Mouse (Mus musculus) liver, adult (tissue): ENCODE results near the gene Nr6a1.

ENCODE experiments used
- GATA4 ChIP-seq: IDR thresholded peaks from 2 replicates; pipeline ENCODE4 v1.6.1; 2014; ENCODE audit warnings: mild to moderate bottlenecking, low read length; ENCODE audit not compliant: insufficient replicate concordance

Nr6a1 gene

GRCm38 (mm10) chr2:38927115-38927979, at the start of gene Nr6a1:
TSS of gene Nr6a1 (minus strand) at chr2:38927688.
- no peak for TF ChIP-seq GATA4

- no peak for TF ChIP-seq GATA4
Observed at GRCm38 (mm10) chr2:38975941-38976805, 48.7 kb upstream of the Nr6a1 start.

GRCm38 (mm10) chr2:38975181-38975580, 47.7 kb upstream of the Nr6a1 start:
- no peak for TF ChIP-seq GATA4

GRCm38 (mm10) chr2:38974171-38974570, 46.7 kb upstream of the Nr6a1 start:
- no peak for TF ChIP-seq GATA4

- no peak for TF ChIP-seq GATA4
Observed at GRCm38 (mm10) chr2:38973701-38974100, 46.2 kb upstream of the Nr6a1 start.

GRCm38 (mm10) chr2:38973223-38973622, 45.7 kb upstream of the Nr6a1 start:
- no peak for TF ChIP-seq GATA4

GRCm38 (mm10) chr2:38970057-38970456, 42.6 kb upstream of the Nr6a1 start:
- TF ChIP-seq GATA4 = no peak

- no peak for TF ChIP-seq GATA4
Observed at GRCm38 (mm10) chr2:38969650-38970049, 42.2 kb upstream of the Nr6a1 start.

GRCm38 (mm10) chr2:38964198-38964597, 36.7 kb upstream of the Nr6a1 start:
- TF ChIP-seq GATA4 = no peak

GRCm38 (mm10) chr2:38957671-38958223, 30.3 kb upstream of the Nr6a1 start:
- no peak for TF ChIP-seq GATA4

- no peak for TF ChIP-seq GATA4
Observed at GRCm38 (mm10) chr2:38956062-38956461, 28.6 kb upstream of the Nr6a1 start.

GRCm38 (mm10) chr2:38953152-38953883, 25.8 kb upstream of the Nr6a1 start:
- no peak for TF ChIP-seq GATA4

GRCm38 (mm10) chr2:38950281-38950719, 22.8 kb upstream of the Nr6a1 start:
- peak; percentile 77; the same call in 1 of the 2 replicates for TF ChIP-seq GATA4

GRCm38 (mm10) chr2:38947566-38947965, 20.1 kb upstream of the Nr6a1 start:
- 0 out of 2 replicates have a peak, but pooled peaks have one; percentile 9 for TF ChIP-seq GATA4
